Mouse (Mus musculus) mesoderm, embryonic 11.5 days (tissue): ENCODE results near the gene Cryzl2.
A peak's percentile ranks its signal among the peaks of the same experiment; 100 is the strongest.

Experiments used
- DNase-seq: peaks from one replicate; pipeline ENCODE4 v3.0.0-alpha.2; 2012; ENCODE audit warnings: low read depth, low spot score

Gene Cryzl2

GRCm38 (mm10) chr1:157458421-157459208 lies at the start of gene Cryzl2:
Gene Cryzl2 (plus strand): TSS chr1:157458577.
- peak; percentile 84 for DNase-seq

DNA sequence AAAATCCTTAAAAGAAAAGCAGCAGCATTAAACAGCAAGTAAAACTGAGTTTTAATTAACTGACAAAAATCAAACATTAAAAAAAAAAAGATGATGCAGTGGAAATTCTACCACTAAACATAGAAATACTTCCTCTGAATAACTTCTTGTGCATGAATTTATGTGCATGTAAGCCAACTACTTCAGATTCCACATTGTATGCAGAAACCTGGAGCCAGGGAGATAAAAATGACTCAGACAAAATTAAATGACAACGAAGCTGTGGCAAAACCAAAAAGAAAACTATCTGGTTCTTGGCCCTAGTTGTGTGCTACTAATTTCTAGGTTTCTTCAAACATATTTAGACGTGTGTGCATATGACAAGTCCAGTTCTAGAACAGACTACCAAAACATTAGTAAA lies 48.7 kb upstream of the Cryzl2 start:
- DNase-seq = no peak

- DNase-seq = no peak
Measured at GRCm38 (mm10) chr1:157410937-157411336, 47.4 kb upstream of the Cryzl2 start.

- no peak for DNase-seq
Measured at GRCm38 (mm10) chr1:157411341-157411710, 47.1 kb upstream of the Cryzl2 start.

DNA sequence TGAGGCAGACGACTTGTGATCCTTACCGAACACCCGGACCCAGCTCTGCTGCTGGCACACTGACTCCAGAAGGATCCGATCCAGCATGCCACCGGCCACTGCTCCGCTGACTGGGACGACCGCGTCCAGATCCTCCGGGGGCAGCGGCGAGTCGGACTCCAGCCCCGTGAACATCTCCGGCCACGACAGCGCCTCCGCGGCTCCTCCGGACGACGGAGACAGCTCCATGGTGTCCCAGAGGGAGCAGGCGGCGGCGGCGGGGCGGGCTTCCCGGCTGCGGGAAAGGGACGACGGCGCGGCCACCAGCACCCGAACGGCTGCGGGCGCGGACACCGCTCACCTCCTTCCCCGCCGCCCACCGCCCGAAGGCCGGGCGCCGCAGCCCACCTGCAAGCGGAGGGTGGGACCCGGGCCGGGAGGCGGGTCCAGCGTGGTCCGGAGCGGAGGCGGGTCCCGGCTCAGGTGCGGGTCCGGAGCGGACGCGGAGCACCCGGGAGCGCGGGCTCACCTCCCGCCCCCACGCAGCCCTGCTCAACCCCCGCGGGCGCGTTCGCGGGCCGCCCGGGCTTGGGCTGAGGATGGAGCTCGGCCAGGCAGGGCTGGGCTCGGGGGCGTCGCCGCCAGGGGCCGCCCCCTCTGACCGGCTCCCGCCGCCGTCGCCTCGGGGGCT lies 46.5 kb upstream of the Cryzl2 start:
- peak; percentile 41 for DNase-seq

DNA sequence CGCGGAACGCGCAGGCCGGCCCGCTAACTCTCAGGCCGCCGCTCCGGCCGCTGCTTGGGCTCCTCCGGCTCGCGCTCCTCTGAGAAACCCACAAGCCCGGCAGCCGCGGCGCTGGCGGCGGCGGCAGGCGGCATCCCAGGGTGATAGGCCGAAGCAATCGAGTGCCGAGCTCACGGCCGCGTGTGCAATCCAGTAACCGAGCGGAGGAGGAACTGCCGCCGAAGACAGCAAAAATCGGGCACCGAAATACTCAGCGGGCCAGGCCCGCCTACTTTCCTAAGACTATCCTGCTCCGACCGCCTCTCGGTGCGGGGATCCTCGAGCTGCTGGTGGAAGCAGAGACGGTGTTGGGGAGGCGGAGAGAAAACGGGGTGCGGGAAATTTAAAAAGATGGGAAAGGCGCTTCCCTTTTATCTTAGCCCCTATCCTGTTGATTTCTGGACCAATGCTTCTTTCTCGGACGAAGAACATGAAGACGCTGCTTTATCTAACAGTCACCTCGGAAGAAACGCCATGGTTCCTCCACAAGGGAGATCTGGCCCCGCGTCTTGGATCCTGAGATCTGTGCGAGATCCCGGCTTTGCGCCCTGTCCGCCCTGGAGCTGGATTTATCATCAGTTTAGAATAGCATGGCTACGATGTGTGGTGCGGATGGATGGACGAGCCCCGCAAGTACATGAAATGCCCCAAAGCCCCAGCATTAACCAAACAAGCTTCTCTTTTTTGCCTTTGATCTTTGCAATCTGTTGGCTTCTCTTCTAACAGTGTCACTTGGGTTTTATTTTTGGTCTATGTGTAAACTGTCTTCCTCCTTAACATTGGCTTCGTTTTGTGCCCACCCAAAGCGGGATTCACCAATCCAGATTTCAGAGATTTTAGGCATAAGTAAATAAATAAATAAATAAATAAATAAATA lies 45.7 kb upstream of the Cryzl2 start, which contains the start of gene Rasal2:
Gene Rasal2, minus strand, starts transcription at position 142 of the 916 bp plus-strand sequence.
- DNase-seq = peak; percentile 99

GRCm38 (mm10) chr1:157415771-157416170 lies 42.6 kb upstream of the Cryzl2 start:
- no peak for DNase-seq

DNA sequence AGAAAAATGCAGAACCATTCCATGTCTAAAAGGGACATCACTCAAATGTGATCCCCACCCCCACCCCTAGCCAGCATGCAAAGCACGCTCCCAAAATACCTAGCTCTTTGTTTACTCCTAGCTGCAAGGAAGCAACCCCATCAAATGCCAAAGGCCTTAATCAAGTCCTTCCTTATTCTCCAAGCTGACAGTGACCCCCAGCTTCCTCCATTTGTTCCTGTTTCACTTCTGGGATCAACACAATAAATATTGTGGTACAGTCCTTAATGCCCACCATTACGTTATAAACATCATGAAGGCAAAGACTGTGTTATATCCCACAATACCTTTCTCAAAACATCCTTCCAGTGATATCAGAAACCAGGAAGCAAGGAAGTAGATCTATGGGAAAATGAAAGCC lies 41.7 kb upstream of the Cryzl2 start:
- no peak for DNase-seq

DNA sequence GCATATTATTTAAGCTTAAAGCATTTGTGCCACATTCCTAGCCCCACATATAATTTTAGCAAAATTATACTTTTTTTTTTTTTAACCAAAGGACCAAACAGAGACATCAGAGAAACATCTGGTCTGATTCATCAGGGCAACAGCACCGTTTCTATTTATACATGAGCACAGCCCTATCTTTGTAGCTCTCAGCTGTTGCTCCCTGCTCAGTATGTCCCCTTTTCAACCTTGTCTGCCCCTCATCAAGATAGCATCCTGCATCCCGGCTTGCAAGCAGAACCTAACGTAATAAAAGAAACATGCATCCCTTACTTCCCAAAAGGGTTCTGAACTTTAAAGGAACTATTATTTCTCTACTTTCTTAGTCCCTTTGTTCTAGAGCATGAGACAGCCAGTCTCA lies 41.0 kb upstream of the Cryzl2 start:
- no peak for DNase-seq

GRCm38 (mm10) chr1:157417861-157418260 lies 40.5 kb upstream of the Cryzl2 start:
- no peak for DNase-seq

DNA sequence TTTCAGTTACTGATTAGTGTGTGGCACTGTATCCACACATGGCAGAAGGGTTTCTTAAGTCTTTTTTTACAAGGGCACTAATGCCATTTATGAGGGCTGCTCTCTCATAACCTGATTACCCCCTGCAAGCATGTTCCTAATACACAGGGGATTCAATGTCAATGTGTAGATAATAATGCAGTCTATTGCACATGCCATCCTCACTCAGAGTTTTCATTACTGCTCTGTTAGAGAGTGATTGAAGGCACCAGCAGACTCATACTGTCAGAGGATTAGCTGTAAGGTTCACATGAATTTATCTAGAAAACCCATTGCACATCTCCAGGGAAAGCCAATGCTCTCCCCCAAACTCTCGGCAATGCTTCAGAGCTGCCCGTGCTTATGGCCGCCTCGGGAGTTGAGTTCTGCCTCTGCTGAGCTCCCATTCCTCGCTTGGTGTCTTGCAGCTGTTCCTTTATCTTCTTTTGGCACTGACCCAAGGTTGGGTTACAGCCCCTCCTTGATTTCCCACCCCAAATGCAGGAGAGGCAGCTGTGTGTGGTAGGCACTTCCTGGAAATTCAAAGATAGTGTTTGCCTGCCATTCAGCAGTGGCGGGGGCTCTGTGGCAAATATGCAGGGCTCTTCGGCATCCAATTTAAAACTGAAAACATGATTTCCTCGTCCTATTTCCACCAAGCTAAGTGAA lies 32.5 kb upstream of the Cryzl2 start:
- no peak for DNase-seq

- no peak for DNase-seq
Measured at GRCm38 (mm10) chr1:157426933-157427332, 31.4 kb upstream of the Cryzl2 start.

GRCm38 (mm10) chr1:157427604-157428003 lies 30.8 kb upstream of the Cryzl2 start:
- DNase-seq = no peak

DNA sequence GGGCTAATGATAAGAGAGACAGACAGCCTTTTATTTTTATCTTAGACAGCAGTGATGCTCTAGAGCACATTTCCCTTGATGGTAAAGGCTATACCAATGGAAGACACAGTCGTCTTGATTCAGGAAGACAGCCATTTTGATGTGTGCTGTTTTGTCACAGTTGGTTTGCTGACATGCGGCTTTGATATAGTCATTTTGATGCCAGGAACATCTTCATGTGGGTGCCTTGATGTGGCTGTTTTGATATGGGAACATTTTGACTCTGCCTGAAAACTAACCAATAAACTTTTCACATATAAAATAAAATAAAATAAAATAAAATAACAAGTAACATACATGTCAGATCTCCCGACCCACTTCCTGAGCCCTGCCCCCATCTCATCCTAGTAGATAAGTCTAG lies 30.0 kb upstream of the Cryzl2 start:
- DNase-seq = no peak

- DNase-seq = no peak
Measured at GRCm38 (mm10) chr1:157433316-157433715, 25.1 kb upstream of the Cryzl2 start.

- no peak for DNase-seq
Measured at GRCm38 (mm10) chr1:157434404-157434803, 24.0 kb upstream of the Cryzl2 start.

- no peak for DNase-seq
Measured at GRCm38 (mm10) chr1:157435926-157436325, 22.5 kb upstream of the Cryzl2 start.

DNA sequence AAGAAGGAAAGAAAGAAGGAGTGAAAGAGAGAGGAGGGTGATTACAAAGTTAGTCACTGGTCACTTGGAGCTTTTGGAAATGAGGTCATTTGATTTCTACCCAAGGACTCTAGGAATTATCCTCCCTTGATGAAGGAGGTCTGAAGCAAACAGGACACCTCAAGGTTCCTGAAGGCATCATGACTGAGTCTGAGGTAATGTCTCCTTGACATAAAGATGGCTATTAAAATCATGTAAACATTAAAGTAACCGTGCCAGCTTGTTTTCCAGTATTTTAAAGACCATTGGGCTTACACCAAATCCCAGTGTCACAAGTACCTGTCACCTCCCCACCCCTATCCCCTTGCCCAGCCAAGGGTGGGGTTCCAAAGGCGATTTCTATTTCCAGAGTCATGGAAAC lies 20.1 kb upstream of the Cryzl2 start:
- no peak for DNase-seq

GRCm38 (mm10) chr1:157439101-157439500 lies 19.3 kb upstream of the Cryzl2 start:
- no peak for DNase-seq

- DNase-seq = peak; percentile 72
Measured at GRCm38 (mm10) chr1:157439973-157440641, 18.3 kb upstream of the Cryzl2 start.
